Mouse (Mus musculus) midbrain, embryonic 12.5 days (tissue): ENCODE measurements around the gene Dcaf12. TPM values are rescaled to one million over a fixed set of nuclear protein-coding genes. Genes with fewer than 3 reads are reported as not detected.

ENCODE experiments used
- ATAC-seq: fragments of 200-750 bp; cut with Nextera tagmentation; 2 replicates; pipeline ENCODE4 v1.8.0; 2017; ENCODE audit warnings: low read depth, moderate TSS enrichment, moderate library complexity; ENCODE audit not compliant: low FRiP score
- H3K27ac ChIP-seq: fragments of 300-500 bp; sonication (generic); replicated peaks from 2 replicates; pipeline ENCODE4 v1.5.1; 2016; ENCODE audit warnings: mild to moderate bottlenecking
- H3K27me3 ChIP-seq: fragments of 300-500 bp; sonication (generic); 2 replicates; pipeline ENCODE4 v1.6.1; 2016; ENCODE audit warnings: mild to moderate bottlenecking
- H3K36me3 ChIP-seq: fragments of 300-500 bp; sonication (generic); 2 replicates; pipeline ENCODE4 v1.6.1; 2016
- H3K4me1 ChIP-seq: fragments of 300-500 bp; sonication (generic); 2 replicates; pipeline ENCODE4 v1.6.1; 2016
- H3K4me2 ChIP-seq: fragments of 300-500 bp; sonication (generic); replicated peaks from 2 replicates; pipeline ENCODE4 v1.6.1; 2016; ENCODE audit warnings: mild to moderate bottlenecking, moderate library complexity
- H3K4me3 ChIP-seq: fragments of 300-500 bp; sonication (generic); 2 replicates; pipeline ENCODE4 v1.5.1; 2016; ENCODE audit warnings: mild to moderate bottlenecking
- H3K9ac ChIP-seq: fragments of 300-500 bp; sonication (generic); replicated peaks from 2 replicates; pipeline ENCODE4 v1.6.1; 2016; ENCODE audit warnings: mild to moderate bottlenecking, moderate library complexity
- H3K9me3 ChIP-seq: fragments of 300-500 bp; sonication (generic); 2 replicates; pipeline ENCODE4 v1.6.1; 2016; ENCODE audit warnings: mild to moderate bottlenecking
- WGBS: fragments of 180-500 bp; shearing (Covaris S2); methylation state at CpG from one replicate; pipeline ENCODE4 v1.1.7; 2016; 5-methylcytosine and 5-hydroxymethylcytosine counted together
- polyA plus RNA-seq: library from polyadenylated mRNA; unstranded; fragments of >200 nt; fragmentation: Nextera tagmentation; extraction: Ambion mirVana; gene quantifications from 2 replicates; pipeline ENCODE4 v1.2.1, GENCODE M21; 2016

The Dcaf12 gene
- polyA plus RNA-seq, 1 experiment from 2014 or later, result 73.1 TPM

- Histone ChIP-seq H3K9ac (no peak overlapping the region), H3K36me3 (peaks cover 31% of the 10 kb centered on the region), H3K4me1 (peaks cover 12% of the 10 kb centered on the region), H3K9me3 (no peaks in the 10 kb centered on the region), H3K4me3 (no peak overlapping the region), H3K27me3 (no peaks in the 10 kb centered on the region), H3K27ac (no peak overlapping the region), H3K4me2 (no peak overlapping the region)
- ATAC-seq, result no peak
Measured at GRCm38 (mm10) chr4:41268133-41268532, 46.6 kb downstream of the Dcaf12 start.

GRCm38 (mm10) chr4:41266350-41266749, 48.3 kb downstream of the Dcaf12 start:
- peaks cover 43% of the 10 kb centered on the region for H3K36me3 ChIP-seq
- no peak overlapping the region for H3K27ac ChIP-seq
- no peak for ATAC-seq
- no peaks in the 10 kb centered on the region for H3K4me1 ChIP-seq
- H3K9ac ChIP-seq, result no peak overlapping the region
- no peak overlapping the region for H3K4me3 ChIP-seq
- no peaks in the 10 kb centered on the region for H3K27me3 ChIP-seq
- WGBS, result 95% methylated on average over 4 of the region's 4 CpGs
- no peaks in the 10 kb centered on the region for H3K9me3 ChIP-seq
- H3K4me2 ChIP-seq, result no peak overlapping the region

GRCm38 (mm10) chr4:41260691-41261090, 54.0 kb downstream of the Dcaf12 start:
- H3K9me3 ChIP-seq, result no peaks in the 10 kb centered on the region
- peaks cover 21% of the 10 kb centered on the region for H3K36me3 ChIP-seq
- no peak overlapping the region for H3K4me3 ChIP-seq

GRCm38 (mm10) chr4:41259019-41259418, 55.7 kb downstream of the Dcaf12 start:
- H3K9me3 ChIP-seq, result no peaks in the 10 kb centered on the region

More at GRCm38 (mm10) chr4:41260691-41261090, 54.0 kb downstream of the Dcaf12 start:
- Histone ChIP-seq H3K27me3 (no peaks in the 10 kb centered on the region), H3K27ac (no peak overlapping the region), H3K4me2 (no peak overlapping the region), H3K9ac (no peak overlapping the region), H3K4me1 (no peaks in the 10 kb centered on the region)
- no peak for ATAC-seq

GRCm38 (mm10) chr4:41257752-41258151, 56.9 kb downstream of the Dcaf12 start:
- H3K4me3 ChIP-seq, result no peak overlapping the region
- H3K27me3 ChIP-seq, result no peaks in the 10 kb centered on the region
- H3K9me3 ChIP-seq, result no peaks in the 10 kb centered on the region
- no peak for ATAC-seq
- no peak overlapping the region for H3K9ac ChIP-seq
- no peak overlapping the region for H3K27ac ChIP-seq
- H3K4me2 ChIP-seq, result no peak overlapping the region
- 84% methylated on average over 1 of the region's 1 CpGs for WGBS
- H3K4me1 ChIP-seq, result no peaks in the 10 kb centered on the region
- peaks cover 17% of the 10 kb centered on the region; the same call in 1 of the 2 replicates for H3K36me3 ChIP-seq

More at GRCm38 (mm10) chr4:41259019-41259418, 55.7 kb downstream of the Dcaf12 start:
- Histone ChIP-seq H3K4me1 (no peaks in the 10 kb centered on the region), H3K27ac (no peak overlapping the region), H3K36me3 (peaks cover 19% of the 10 kb centered on the region; the same call in 1 of the 2 replicates), H3K27me3 (no peaks in the 10 kb centered on the region), H3K4me3 (no peak overlapping the region), H3K4me2 (no peak overlapping the region), H3K9ac (no peak overlapping the region)
- 93% methylated on average over 4 of the region's 4 CpGs for WGBS
- no peak for ATAC-seq

- no peak overlapping the region for H3K4me3 ChIP-seq
- H3K27me3 ChIP-seq, result no peaks in the 10 kb centered on the region
- no peaks in the 10 kb centered on the region for H3K9me3 ChIP-seq
- no peak overlapping the region for H3K4me2 ChIP-seq
- no peak for ATAC-seq
- H3K36me3 ChIP-seq, result peaks cover 13% of the 10 kb centered on the region
- WGBS, result 94% methylated on average over 12 of the region's 12 CpGs
- H3K27ac ChIP-seq, result no peak overlapping the region
- H3K4me1 ChIP-seq, result no peaks in the 10 kb centered on the region
- H3K9ac ChIP-seq, result no peak overlapping the region
Measured at GRCm38 (mm10) chr4:41255564-41256210, 59.0 kb downstream of the Dcaf12 start.

- Histone ChIP-seq H3K36me3 (peaks cover 21% of the 10 kb centered on the region), H3K4me2 (no peak overlapping the region), H3K27ac (no peak overlapping the region), H3K4me1 (no peaks in the 10 kb centered on the region), H3K27me3 (no peaks in the 10 kb centered on the region), H3K9ac (no peak overlapping the region), H3K9me3 (no peaks in the 10 kb centered on the region), H3K4me3 (no peak overlapping the region)
- ATAC-seq, result no peak
- 96% methylated on average over 2 of the region's 2 CpGs for WGBS
Measured at GRCm38 (mm10) chr4:41253756-41254155, 60.9 kb downstream of the Dcaf12 start.

GRCm38 (mm10) chr4:41245408-41245807, 69.3 kb downstream of the Dcaf12 start:
- 90% methylated on average over 2 of the region's 2 CpGs for WGBS
- Histone ChIP-seq H3K27ac (no peak overlapping the region), H3K9ac (no peak overlapping the region), H3K36me3 (peaks cover 51% of the 10 kb centered on the region), H3K4me2 (no peak overlapping the region), H3K4me3 (no peak overlapping the region), H3K9me3 (no peaks in the 10 kb centered on the region), H3K27me3 (no peaks in the 10 kb centered on the region), H3K4me1 (no peaks in the 10 kb centered on the region)
- no peak for ATAC-seq

Other genes starting within 250 kb of the Dcaf12 start
- 0.65 and 0.93 TPM in 2 replicates for gene Aqp3, start 216.7 kb downstream of the Dcaf12 start, polyA plus RNA-seq
- gene Nol6, start 190.4 kb downstream of the Dcaf12 start, polyA plus RNA-seq, result 27.4 and 28.2 TPM in 2 replicates
- 97.7 and 115 TPM in 2 replicates for gene Ube2r2, start 179.1 kb downstream of the Dcaf12 start, polyA plus RNA-seq
- gene Ubap2, start 39.7 kb downstream of the Dcaf12 start, polyA plus RNA-seq, result 74.8 and 75.5 TPM in 2 replicates
- 80.3 and 81.2 TPM in 2 replicates for gene Ubap1, start 34.1 kb upstream of the Dcaf12 start, polyA plus RNA-seq
- 11.9 and 12.6 TPM in 2 replicates for gene Kif24, start 150.0 kb upstream of the Dcaf12 start, polyA plus RNA-seq
- gene Nudt2, start 150.3 kb upstream of the Dcaf12 start, polyA plus RNA-seq, result 56.9 and 63.5 TPM in 2 replicates
- gene AI464131, start 188.2 kb upstream of the Dcaf12 start, polyA plus RNA-seq, result 8.5 and 8.7 TPM in 2 replicates
- gene 1110017D15Rik, start 202.4 kb upstream of the Dcaf12 start, polyA plus RNA-seq, result 5.0 and 5.5 TPM in 2 replicates